Mouse (Mus musculus) ES-E14 (cell line): ENCODE data around the gene Mbd3. TPM values are rescaled to one million over a fixed set of nuclear protein-coding genes. Genes with fewer than 3 reads are reported as not detected.

Experiments used
- DNase-seq: peaks from one replicate; pipeline ENCODE4 v3.0.0-alpha.2; 2013; ENCODE audit warnings: low read depth, low spot score
- H3K27ac ChIP-seq: 2 replicates; pipeline ENCODE4 v1.5.1; 2012; ENCODE audit warnings: low read depth, mild to moderate bottlenecking, low read length, moderate library complexity, mixed read lengths; ENCODE audit not compliant: poor library complexity, insufficient read depth, severe bottlenecking
- H3K36me3 ChIP-seq: 2 replicates; pipeline ENCODE4 v1.6.1; 2012; ENCODE audit warnings: mild to moderate bottlenecking, low read length, moderate library complexity, mixed read lengths; ENCODE audit not compliant: control insufficient read depth, poor library complexity, insufficient read depth, severe bottlenecking
- H3K4me1 ChIP-seq, 2 experiments: fragments of 150-350 bp in 1 of 2; sonication (generic) in 1 of 2; 2 replicates each; pipeline ENCODE4 v1.6.1; 2012; ENCODE audit warnings: low read length in 2 of 2, mild to moderate bottlenecking in 1 of 2, mixed read lengths in 1 of 2; ENCODE audit not compliant: control insufficient read depth in 2 of 2, insufficient read depth in 2 of 2, poor library complexity in 1 of 2
- H3K4me3 ChIP-seq, 2 experiments: fragments of 150-350 bp in 1 of 2; sonication (generic) in 1 of 2; 2 replicates each; pipeline ENCODE4 v1.5.1; 2012; ENCODE audit warnings: low read length in 2 of 2, low read depth in 1 of 2, mild to moderate bottlenecking in 1 of 2, mixed read lengths in 1 of 2; ENCODE audit not compliant: insufficient read depth in 1 of 2, poor library complexity in 1 of 2, severe bottlenecking in 1 of 2
- H3K9ac ChIP-seq: 2 replicates; pipeline ENCODE4 v1.6.1; 2012; ENCODE audit warnings: low read depth, mild to moderate bottlenecking, low read length, mixed read lengths; ENCODE audit not compliant: poor library complexity, insufficient read depth, severe bottlenecking
- H3K9me3 ChIP-seq: fragments of 150-350 bp; sonication (generic); 2 replicates; pipeline ENCODE4 v1.6.1; 2012; ENCODE audit warnings: low read depth, mild to moderate bottlenecking, low read length; ENCODE audit not compliant: control insufficient read depth, insufficient read depth
- CHD2 ChIP-seq: IDR thresholded peaks from 2 replicates; pipeline ENCODE4 v1.6.1; 2014; ENCODE audit warnings: mild to moderate bottlenecking, low read depth, low read length, inconsistent platforms
- HCFC1 ChIP-seq: IDR thresholded peaks from 2 replicates; pipeline ENCODE4 v1.6.1; 2012; ENCODE audit warnings: low read length, inconsistent platforms, borderline replicate concordance; ENCODE audit not compliant: insufficient read depth
- MAFK ChIP-seq: IDR thresholded peaks from 2 replicates; pipeline ENCODE4 v1.6.1; 2014; ENCODE audit warnings: mild to moderate bottlenecking, low read depth, low read length, inconsistent platforms; ENCODE audit not compliant: insufficient read depth
- ZC3H11A ChIP-seq: IDR thresholded peaks from 2 replicates; pipeline ENCODE4 v1.6.1; 2012; ENCODE audit warnings: low read depth, mild to moderate bottlenecking, inconsistent platforms, low read length, borderline replicate concordance
- ZNF384 ChIP-seq: IDR thresholded peaks from 2 replicates; pipeline ENCODE4 v1.6.1; 2012; ENCODE audit warnings: low read depth, low read length, inconsistent platforms
- in situ Hi-C, 2 experiments: fragments of 600-800 bp; cut with MboI; formaldehyde crosslinking; loops; one replicate each; pipeline ENCODE4 v1.15.1; 2025; ENCODE audit warnings: low sequenced_read_pairs in 2 of 2, inconsistent platforms in 1 of 2; ENCODE audit not compliant: unreplicated experiment in 2 of 2
- total RNA-seq: library from RNA; depleted of rRNA; stranded (reverse); fragments of 300-350 nt; gene quantifications from 2 replicates; pipeline ENCODE4 v1.2.3, GENCODE M21; 2012

Mbd3 gene
- total RNA-seq, 1 experiment: 131 TPM

GRCm38 (mm10) chr10:80421651-80422472 is 22.5 kb upstream of the Mbd3 start:
- no peak for DNase-seq
- no peak overlapping the region for H3K4me3 ChIP-seq
- peaks cover 63% of the 10 kb centered on the region for H3K36me3 ChIP-seq
- in situ Hi-C loops: no loop called here
- H3K9ac ChIP-seq: no peak overlapping the region
- no peak for TF ChIP-seq ZC3H11A
- TF ChIP-seq CHD2: no peak
- TF ChIP-seq HCFC1: no peak
- no peak for TF ChIP-seq ZNF384
- no peak for TF ChIP-seq MAFK
- no peaks in the 10 kb centered on the region for H3K9me3 ChIP-seq
- peaks cover 0 to 7% of the 10 kb centered on the region in 2 experiments; a peak in 1 of 4 replicates for H3K4me1 ChIP-seq
- no peak overlapping the region for H3K27ac ChIP-seq

GRCm38 (mm10) chr10:80421208-80421607 is 21.9 kb upstream of the Mbd3 start:
- in situ Hi-C loops: no loop called here
- Histone ChIP-seq H3K9ac (no peak overlapping the region), H3K4me3 (no peak overlapping the region)

GRCm38 (mm10) chr10:80420729-80421128 is 21.4 kb upstream of the Mbd3 start:
- DNase-seq: no peak
- Histone ChIP-seq H3K9me3 (no peaks in the 10 kb centered on the region), H3K27ac (no peak overlapping the region), H3K9ac (no peak overlapping the region), H3K4me3 (no peak overlapping the region), H3K4me1 (peaks cover 0 to 7% of the 10 kb centered on the region in 2 experiments; a peak in 1 of 4 replicates), H3K36me3 (peaks cover 66% of the 10 kb centered on the region)
- TF ChIP-seq CHD2 (no peak), HCFC1 (no peak), ZC3H11A (no peak), MAFK (no peak), ZNF384 (no peak)
- in situ Hi-C loops: no loop called here

More at GRCm38 (mm10) chr10:80421208-80421607, 21.9 kb upstream of the Mbd3 start:
- peaks cover 63% of the 10 kb centered on the region for H3K36me3 ChIP-seq
- no peak for DNase-seq
- no peaks in the 10 kb centered on the region for H3K9me3 ChIP-seq
- no peak overlapping the region for H3K27ac ChIP-seq
- peaks cover 0 to 7% of the 10 kb centered on the region in 2 experiments; a peak in 1 of 4 replicates for H3K4me1 ChIP-seq
- no peak for TF ChIP-seq ZC3H11A
- TF ChIP-seq MAFK: no peak
- no peak for TF ChIP-seq CHD2
- TF ChIP-seq ZNF384: no peak
- no peak for TF ChIP-seq HCFC1

- Histone ChIP-seq H3K9ac (no peak overlapping the region), H3K9me3 (no peaks in the 10 kb centered on the region), H3K27ac (no peak overlapping the region), H3K36me3 (peaks cover 71% of the 10 kb centered on the region), H3K4me1 (peaks cover 0 to 7% of the 10 kb centered on the region in 2 experiments; a peak in 1 of 4 replicates), H3K4me3 (no peak overlapping the region)
- DNase-seq: no peak
- in situ Hi-C loops: no loop called here
- TF ChIP-seq MAFK: no peak
- no peak for TF ChIP-seq CHD2
- TF ChIP-seq ZC3H11A: no peak
- no peak for TF ChIP-seq ZNF384
- TF ChIP-seq HCFC1: no peak
Measured at GRCm38 (mm10) chr10:80419419-80419818, 20.1 kb upstream of the Mbd3 start.
